Mouse (Mus musculus) myocyte (in vitro differentiated cells): ENCODE measurements around the gene Oser1. TPM values are rescaled to one million over a fixed set of nuclear protein-coding genes. Genes with fewer than 3 reads are reported as not detected.
"Not testable (repeated sequence)": the region's sequence is repeated elsewhere in the genome, so short reads cannot be mapped to it uniquely, and the experiment has no call there.

Experiments used
- H3K27me3 ChIP-seq: one replicate; pipeline ENCODE4 v1.6.1; 2011; ENCODE audit not compliant: control insufficient read depth, insufficient read depth, insufficient read length
- H3K36me3 ChIP-seq: one replicate; pipeline ENCODE4 v1.6.1; 2011; ENCODE audit not compliant: control insufficient read depth, insufficient read depth
- H3K4me2 ChIP-seq: one replicate; pipeline ENCODE4 v1.6.1; 2011; ENCODE audit warnings: low read depth, control low read depth
- H3K4me3 ChIP-seq: one replicate; pipeline ENCODE4 v1.5.1; 2011; ENCODE audit warnings: mild to moderate bottlenecking, control low read depth, moderate library complexity
- H3K79me2 ChIP-seq: one replicate; pipeline ENCODE4 v1.6.1; 2011; ENCODE audit not compliant: control insufficient read depth, insufficient read depth
- H3ac ChIP-seq: one replicate; pipeline ENCODE4 v1.6.1; 2011; ENCODE audit not compliant: control insufficient read depth, insufficient read length
- CEBPB ChIP-seq: IDR thresholded peaks from 2 replicates; pipeline ENCODE4 v1.6.1; 2011; ENCODE audit warnings: mild to moderate bottlenecking, moderate library complexity; ENCODE audit not compliant: poor library complexity, insufficient read depth, severe bottlenecking
- E2F4 ChIP-seq: IDR thresholded peaks from one replicate; pipeline ENCODE4 v1.6.1; 2011; ENCODE audit warnings: mild to moderate bottlenecking, control low read depth, moderate library complexity; ENCODE audit not compliant: insufficient read depth
- MAX ChIP-seq: IDR thresholded peaks from one replicate; pipeline ENCODE4 v1.6.1; 2011; ENCODE audit warnings: low read depth, mild to moderate bottlenecking, control low read depth
- MYOD1 ChIP-seq, 3 experiments: IDR thresholded peaks; one replicate each; pipeline ENCODE4 v1.6.1; 2011; ENCODE audit warnings: control low read depth in 2 of 3, low read depth in 2 of 3, mild to moderate bottlenecking in 2 of 3, moderate library complexity in 1 of 3; ENCODE audit not compliant: insufficient read length in 2 of 3, control insufficient read depth in 1 of 3
- MYOG ChIP-seq, 3 experiments: IDR thresholded peaks; one replicate each; pipeline ENCODE4 v1.6.1; 2011; ENCODE audit warnings: control low read depth in 2 of 3, low read depth in 2 of 3, mild to moderate bottlenecking in 2 of 3; ENCODE audit not compliant: insufficient read length in 2 of 3, control insufficient read depth in 1 of 3, insufficient read depth in 1 of 3
- POLR2A ChIP-seq: IDR thresholded peaks from one replicate; pipeline ENCODE4 v1.6.1; 2011; ENCODE audit warnings: low read depth, mild to moderate bottlenecking, control low read depth, moderate library complexity; ENCODE audit not compliant: insufficient read length
- POLR2AphosphoS2 ChIP-seq: IDR thresholded peaks from one replicate; pipeline ENCODE4 v1.6.1; 2011; ENCODE audit warnings: low read depth, control low read depth; ENCODE audit not compliant: insufficient read length
- REST ChIP-seq: IDR thresholded peaks from one replicate; pipeline ENCODE4 v1.6.1; 2011; ENCODE audit warnings: mild to moderate bottlenecking, control low read depth, moderate library complexity; ENCODE audit not compliant: insufficient read depth, insufficient read length
- SRF ChIP-seq: IDR thresholded peaks from one replicate; pipeline ENCODE4 v1.6.1; 2011; ENCODE audit warnings: low read depth; ENCODE audit not compliant: control insufficient read depth, insufficient read length
- TCF12 ChIP-seq: IDR thresholded peaks from one replicate; pipeline ENCODE4 v1.6.1; 2011; ENCODE audit warnings: mild to moderate bottlenecking, control low read depth; ENCODE audit not compliant: poor library complexity, insufficient read depth, severe bottlenecking
- TCF3 ChIP-seq: IDR thresholded peaks from one replicate; pipeline ENCODE4 v1.6.1; 2011; ENCODE audit warnings: low read depth, control low read depth; ENCODE audit not compliant: insufficient read length
- USF1 ChIP-seq: IDR thresholded peaks from one replicate; pipeline ENCODE4 v1.6.1; 2011; ENCODE audit warnings: low read depth, mild to moderate bottlenecking, control low read depth, moderate library complexity
- polyA plus RNA-seq: library from polyadenylated mRNA; unstranded; fragments of >200 nt; fragmentation: generic; extraction: Trizol; gene quantifications from one replicate; pipeline ENCODE4 v1.2.1, GENCODE M21; 2012; ENCODE audit warnings: missing spikeins

The Oser1 gene
- polyA plus RNA-seq, 1 experiment = 30.3 TPM

DNA sequence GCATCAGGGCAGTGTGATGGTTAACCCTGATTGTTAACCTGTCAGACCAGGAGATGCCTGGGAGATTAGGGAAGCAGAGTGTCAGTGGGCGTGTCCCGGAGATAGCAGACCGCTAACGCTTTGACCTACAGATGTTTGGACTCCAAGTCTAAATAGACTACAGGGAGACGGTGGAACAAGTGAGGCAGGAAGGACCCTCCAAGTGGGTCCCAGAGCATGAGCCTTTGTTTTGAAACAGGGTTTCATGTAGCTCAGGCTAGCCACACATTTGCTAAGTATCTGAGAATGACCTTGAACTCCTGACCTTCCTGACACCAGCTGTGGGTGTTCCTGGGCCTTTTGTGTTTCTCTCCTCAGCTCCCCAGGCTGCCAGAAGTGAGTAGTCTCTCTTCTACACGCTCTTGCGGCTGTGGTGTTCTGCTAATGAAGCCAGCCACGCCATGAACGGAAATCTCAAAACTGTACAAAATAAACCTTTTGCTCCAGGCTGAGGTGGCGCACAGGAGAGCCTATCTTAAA lies 38.8 kb upstream of the Oser1 start:
- Histone ChIP-seq H3K36me3 (no peaks in the 10 kb centered on the region), H3K4me3 (no peak overlapping the region), H3K27me3 (no peaks in the 10 kb centered on the region), H3K79me2 (no peaks in the 10 kb centered on the region), H3ac (no peak overlapping the region), H3K4me2 (no peak overlapping the region)
- TF ChIP-seq TCF12 = no peak

DNA sequence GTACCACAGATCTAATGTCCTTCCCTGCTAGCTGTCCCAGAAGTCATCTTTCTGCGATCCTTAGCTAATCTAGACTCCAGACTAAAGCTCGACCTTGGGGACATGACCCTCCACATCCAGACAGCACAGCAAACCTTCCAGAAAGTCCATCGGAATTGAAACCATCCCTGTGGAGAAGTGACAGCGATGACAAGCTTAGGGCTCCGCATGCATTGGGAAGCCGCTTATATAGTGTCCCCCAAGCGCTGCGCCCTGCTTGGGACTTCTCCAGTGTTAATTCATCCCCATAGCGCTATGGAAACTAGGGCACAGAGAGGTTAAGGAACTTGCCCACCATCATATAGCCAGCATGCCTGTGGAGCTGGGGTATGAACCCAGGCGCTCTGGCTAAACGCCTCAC lies 38.3 kb upstream of the Oser1 start:
- H3ac ChIP-seq = no peak overlapping the region
- no peaks in the 10 kb centered on the region for H3K36me3 ChIP-seq
- H3K79me2 ChIP-seq = no peaks in the 10 kb centered on the region
- no peaks in the 10 kb centered on the region for H3K27me3 ChIP-seq
- no peak overlapping the region for H3K4me3 ChIP-seq
- H3K4me2 ChIP-seq = no peak overlapping the region
- TF ChIP-seq CEBPB (no peak), E2F4 (no peak), TCF3 (no peak)

DNA sequence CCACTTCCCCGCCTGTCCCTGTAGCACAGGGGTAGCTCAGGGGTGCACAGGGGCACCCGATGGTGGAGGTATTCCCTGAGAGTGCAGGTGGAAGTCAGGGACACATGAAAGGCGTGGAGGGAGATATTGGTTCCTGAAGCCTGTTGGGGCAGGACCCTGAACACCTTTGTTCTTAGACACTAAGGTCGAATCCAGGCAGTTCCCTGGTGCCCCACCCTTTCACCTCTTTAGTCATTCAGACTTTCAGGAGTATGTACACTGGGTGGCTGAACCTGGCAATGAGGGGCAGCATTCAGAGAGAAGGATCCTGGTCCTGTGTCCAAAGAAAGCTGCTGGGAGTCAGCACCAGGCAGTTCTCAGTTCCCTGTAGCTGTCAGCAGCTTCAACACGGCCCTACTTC lies 37.9 kb upstream of the Oser1 start:
- no peaks in the 10 kb centered on the region for H3K27me3 ChIP-seq
- no peak for TF ChIP-seq E2F4
- no peak for TF ChIP-seq REST
- no peak for TF ChIP-seq SRF
- no peak for TF ChIP-seq MYOD1 (IDR thresholded peaks at IDR 0.05; ENCODE audit: control insufficient read depth in 1 of 3, insufficient read length in 2 of 3, low read depth in 2 of 3)
- no peak for TF ChIP-seq TCF3
- TF ChIP-seq USF1 = no peak
- TF ChIP-seq TCF12 = no peak
- TF ChIP-seq CEBPB = no peak
- no peak for TF ChIP-seq POLR2A
- TF ChIP-seq MAX = no peak
- TF ChIP-seq POLR2AphosphoS2 = no peak
- H3K4me2 ChIP-seq = no peak overlapping the region
- no peak overlapping the region for H3ac ChIP-seq
- H3K4me3 ChIP-seq = no peak overlapping the region
- no peaks in the 10 kb centered on the region for H3K79me2 ChIP-seq
- no peaks in the 10 kb centered on the region for H3K36me3 ChIP-seq

DNA sequence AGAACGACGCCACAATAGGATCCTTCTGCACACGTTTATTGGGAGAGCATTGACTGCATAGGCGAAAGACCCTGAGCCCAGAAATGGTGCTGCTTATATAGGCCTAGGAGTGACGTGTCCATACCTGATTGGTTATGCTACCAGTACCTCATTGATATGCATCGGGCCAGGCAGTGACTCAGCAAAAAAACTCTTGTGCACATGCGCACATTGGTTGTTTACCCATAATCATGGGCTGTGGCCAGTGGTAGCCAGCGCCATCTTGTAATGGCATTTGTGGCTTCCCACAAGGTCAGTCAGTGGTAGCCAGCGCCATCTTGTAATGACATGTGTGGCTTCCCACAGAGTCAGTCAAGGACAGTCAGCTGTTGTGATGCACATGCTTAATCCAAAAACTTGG lies 36.8 kb upstream of the Oser1 start:
- H3K4me3 ChIP-seq, H3K36me3 ChIP-seq, H3K79me2 ChIP-seq, H3ac ChIP-seq, H3K4me2 ChIP-seq, H3K27me3 ChIP-seq: not testable (repeated sequence)
- TF ChIP-seq MYOD1 (IDR thresholded peaks at IDR 0.05; ENCODE audit: control insufficient read depth in 1 of 3, insufficient read length in 2 of 3, low read depth in 2 of 3) = peak in 1 of 3 experiments; percentile 4
- TF ChIP-seq MYOG (IDR thresholded peaks at IDR 0.05; ENCODE audit: control insufficient read depth in 1 of 3, insufficient read depth in 1 of 3, insufficient read length in 2 of 3, low read depth in 2 of 3) = peak in 1 of 3 experiments; percentile 14

DNA sequence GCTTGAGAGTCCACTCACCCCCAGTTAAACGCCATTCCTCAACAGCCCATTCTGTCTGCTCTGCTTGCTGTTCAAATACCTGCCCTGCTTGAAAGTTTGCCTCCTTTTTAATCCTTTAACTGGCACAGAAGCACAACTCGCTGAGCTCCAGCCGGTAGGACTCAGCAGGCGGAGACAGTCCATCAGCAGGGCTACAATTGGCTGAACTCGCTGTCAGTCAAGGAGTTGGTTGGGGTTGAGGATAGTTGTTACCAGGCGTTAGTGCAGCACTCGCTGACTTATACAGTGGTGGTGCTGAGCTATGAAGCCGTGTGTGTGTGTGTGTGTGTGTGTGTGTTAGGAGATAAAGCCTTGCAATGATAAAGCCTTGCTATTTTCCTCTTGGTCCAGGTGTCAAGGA lies 36.1 kb upstream of the Oser1 start:
- Histone ChIP-seq H3K79me2 (no peaks in the 10 kb centered on the region), H3K36me3 (no peaks in the 10 kb centered on the region), H3ac (no peak overlapping the region), H3K4me2 (no peak overlapping the region), H3K4me3 (no peak overlapping the region), H3K27me3 (no peaks in the 10 kb centered on the region)
- TF ChIP-seq CEBPB (no peak), E2F4 (no peak), TCF3 (no peak), REST (no peak), TCF12 (no peak), MYOD1 (IDR thresholded peaks at IDR 0.05; ENCODE audit: control insufficient read depth in 1 of 3, insufficient read length in 2 of 3, low read depth in 2 of 3) (no peak), USF1 (no peak), MYOG (IDR thresholded peaks at IDR 0.05; ENCODE audit: control insufficient read depth in 1 of 3, insufficient read depth in 1 of 3, insufficient read length in 2 of 3, low read depth in 2 of 3) (no peak), POLR2A (no peak), POLR2AphosphoS2 (no peak), MAX (no peak), SRF (no peak)

DNA sequence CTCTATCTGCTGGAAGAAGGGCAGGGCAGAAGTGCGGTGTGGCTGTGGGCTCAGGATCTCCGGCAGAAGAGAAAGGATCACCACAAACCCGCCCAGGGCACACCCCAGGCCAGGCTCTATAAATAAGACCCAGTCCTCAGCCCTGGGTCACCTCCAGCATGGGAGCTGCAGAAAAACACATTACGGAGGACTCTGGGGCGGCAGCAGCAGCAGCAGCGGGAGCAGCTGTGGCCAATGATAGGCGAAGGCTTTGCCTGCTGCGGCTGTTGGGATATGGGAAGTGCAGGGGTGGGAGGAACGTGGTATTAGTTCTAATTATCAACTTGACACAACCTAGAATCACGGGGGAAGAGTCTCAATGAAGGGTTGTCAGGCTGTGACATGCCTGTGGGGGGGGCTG lies 34.9 kb upstream of the Oser1 start:
- Histone ChIP-seq H3K36me3 (no peaks in the 10 kb centered on the region), H3K4me2 (peak overlapping the region; percentile 45), H3K4me3 (no peak overlapping the region), H3K79me2 (no peaks in the 10 kb centered on the region), H3ac (no peak overlapping the region), H3K27me3 (peaks cover 7% of the 10 kb centered on the region)
- TF ChIP-seq MYOD1 (IDR thresholded peaks at IDR 0.05; ENCODE audit: control insufficient read depth in 1 of 3, insufficient read length in 2 of 3, low read depth in 2 of 3) (peak in 2 of 3 experiments; percentile 45 to 90), MYOG (IDR thresholded peaks at IDR 0.05; ENCODE audit: control insufficient read depth in 1 of 3, insufficient read depth in 1 of 3, insufficient read length in 2 of 3, low read depth in 2 of 3) (peak in 2 of 3 experiments; percentile 44 to 76), MAX (no peak), TCF3 (no peak), TCF12 (no peak)
